Mouse (Mus musculus) embryonic facial prominence, embryonic 12.5 days (tissue): ENCODE measurements at regions not wholly inside any gene's neighbourhood (a gene's known extent, or its start where the extent isn't known, plus 50 kb on each side); places are given as distances from the start of the nearest gene placed in this dataset.
"Not testable (repeated sequence)": the region's sequence is repeated elsewhere in the genome, so short reads cannot be mapped to it uniquely, and the experiment has no call there.

ENCODE experiments used
- ATAC-seq: fragments of 200-750 bp; cut with Nextera tagmentation; 2 replicates; pipeline ENCODE4 v1.8.0; 2017; ENCODE audit not compliant: insufficient number of reproducible peaks, insufficient read depth, low FRiP score, low TSS enrichment
- H3K27ac ChIP-seq: fragments of 300-500 bp; sonication (generic); 2 replicates; pipeline ENCODE4 v1.5.1; 2016; ENCODE audit warnings: mild to moderate bottlenecking
- H3K27me3 ChIP-seq: fragments of 300-500 bp; sonication (generic); 2 replicates; pipeline ENCODE4 v1.6.1; 2016; ENCODE audit warnings: mild to moderate bottlenecking, moderate library complexity
- H3K36me3 ChIP-seq: fragments of 300-500 bp; sonication (generic); 2 replicates; pipeline ENCODE4 v1.6.1; 2016; ENCODE audit warnings: mild to moderate bottlenecking
- H3K4me1 ChIP-seq: fragments of 300-500 bp; sonication (generic); 2 replicates; pipeline ENCODE4 v1.6.1; 2016
- H3K4me2 ChIP-seq: fragments of 300-500 bp; sonication (generic); replicated peaks from 2 replicates; pipeline ENCODE4 v1.6.1; 2016; ENCODE audit warnings: mild to moderate bottlenecking, moderate library complexity
- H3K4me3 ChIP-seq: fragments of 300-500 bp; sonication (generic); 2 replicates; pipeline ENCODE4 v1.5.1; 2016; ENCODE audit warnings: mild to moderate bottlenecking
- H3K9ac ChIP-seq: fragments of 300-500 bp; sonication (generic); 2 replicates; pipeline ENCODE4 v1.6.1; 2016; ENCODE audit warnings: mild to moderate bottlenecking, moderate library complexity
- H3K9me3 ChIP-seq: fragments of 300-500 bp; sonication (generic); 2 replicates; pipeline ENCODE4 v1.6.1; 2016; ENCODE audit warnings: mild to moderate bottlenecking, moderate library complexity
- WGBS: fragments of 180-500 bp; shearing (Covaris S2); methylation state at CpG from one replicate; pipeline ENCODE4 v1.1.7; 2016; 5-methylcytosine and 5-hydroxymethylcytosine counted together

- no peak overlapping the region for H3K4me3 ChIP-seq
- no peaks in the 10 kb centered on the region for H3K27me3 ChIP-seq
- H3K9me3 ChIP-seq = no peaks in the 10 kb centered on the region
- H3K4me1 ChIP-seq = peaks cover 12% of the 10 kb centered on the region; the same call in 1 of the 2 replicates
- no peak overlapping the region for H3K9ac ChIP-seq
- 50% methylated on average over 9 of the region's 9 CpGs for WGBS
- no peak overlapping the region for H3K27ac ChIP-seq
- no peak for ATAC-seq
- H3K36me3 ChIP-seq = no peaks in the 10 kb centered on the region
- H3K4me2 ChIP-seq = no peak overlapping the region
Observed at GRCm38 (mm10) chr9:78844969-78845683, 229.8 kb downstream of the Cd109 start.

GRCm38 (mm10) chr9:78846110-78846509 is 230.8 kb downstream of the Cd109 start:
- Histone ChIP-seq H3K36me3 (no peaks in the 10 kb centered on the region), H3K9me3 (no peaks in the 10 kb centered on the region), H3K4me1 (peaks cover 12% of the 10 kb centered on the region; the same call in 1 of the 2 replicates), H3K4me3 (no peak overlapping the region), H3K9ac (no peak overlapping the region), H3K27ac (no peak overlapping the region), H3K27me3 (no peaks in the 10 kb centered on the region), H3K4me2 (no peak overlapping the region; the same call in 1 of the 2 replicates)
- no peak for ATAC-seq
- 29% methylated on average over 7 of the region's 7 CpGs for WGBS

GRCm38 (mm10) chr9:78847890-78848563 is 232.7 kb downstream of the Cd109 start:
- 54% methylated on average over 9 of the region's 9 CpGs for WGBS
- H3K4me2 ChIP-seq = no peak overlapping the region
- H3K9me3 ChIP-seq = no peaks in the 10 kb centered on the region

GRCm38 (mm10) chr9:78848564-78848893 is 233.2 kb downstream of the Cd109 start:
- not testable (repeated sequence) for H3K9me3 ChIP-seq, H3K4me2 ChIP-seq, H3K9ac ChIP-seq, ATAC-seq, H3K27me3 ChIP-seq, H3K27ac ChIP-seq, H3K4me3 ChIP-seq, H3K36me3 ChIP-seq
- H3K4me1 ChIP-seq = peaks cover 12% of the 10 kb centered on the region; the same call in 1 of the 2 replicates
- WGBS = 35% methylated on average over 1 of the region's 1 CpGs

More at GRCm38 (mm10) chr9:78847890-78848563, 232.7 kb downstream of the Cd109 start:
- Histone ChIP-seq H3K27ac (no peak overlapping the region), H3K27me3 (no peaks in the 10 kb centered on the region), H3K9ac (no peak overlapping the region), H3K36me3 (no peaks in the 10 kb centered on the region), H3K4me1 (peaks cover 12% of the 10 kb centered on the region; the same call in 1 of the 2 replicates), H3K4me3 (no peak overlapping the region)
- ATAC-seq = no peak

GRCm38 (mm10) chr9:78856981-78857380 is 241.6 kb downstream of the Cd109 start:
- Histone ChIP-seq H3K4me1 (no peaks in the 10 kb centered on the region), H3K9ac (no peak overlapping the region), H3K4me3 (no peak overlapping the region), H3K9me3 (no peaks in the 10 kb centered on the region), H3K27ac (no peak overlapping the region), H3K36me3 (no peaks in the 10 kb centered on the region), H3K4me2 (no peak overlapping the region), H3K27me3 (no peaks in the 10 kb centered on the region)
- no peak for ATAC-seq
- 95% methylated on average over 1 of the region's 1 CpGs for WGBS

GRCm38 (mm10) chr9:78859956-78860355 is 244.6 kb downstream of the Cd109 start:
- H3K4me1 ChIP-seq = no peaks in the 10 kb centered on the region
- H3K27me3 ChIP-seq = no peaks in the 10 kb centered on the region
- H3K4me3 ChIP-seq = no peak overlapping the region
- H3K27ac ChIP-seq = no peak overlapping the region
- no peak overlapping the region for H3K9ac ChIP-seq
- no peak overlapping the region for H3K4me2 ChIP-seq
- no peaks in the 10 kb centered on the region for H3K36me3 ChIP-seq
- no peaks in the 10 kb centered on the region for H3K9me3 ChIP-seq
- no peak for ATAC-seq
- whole genome bisulfite sequencing = 74% methylated on average over 2 of the region's 2 CpGs

GRCm38 (mm10) chr9:78872561-78872960 is 257.2 kb downstream of the Cd109 start:
- 59% methylated on average over 2 of the region's 2 CpGs for WGBS
- no peaks in the 10 kb centered on the region for H3K36me3 ChIP-seq
- no peak for ATAC-seq
- H3K9me3 ChIP-seq = no peaks in the 10 kb centered on the region
- H3K4me2 ChIP-seq = no peak overlapping the region
- H3K27ac ChIP-seq = no peak overlapping the region
- no peaks in the 10 kb centered on the region for H3K4me1 ChIP-seq
- H3K9ac ChIP-seq = no peak overlapping the region
- H3K27me3 ChIP-seq = no peaks in the 10 kb centered on the region
- no peak overlapping the region for H3K4me3 ChIP-seq

GRCm38 (mm10) chr9:78879955-78880642 is 264.8 kb downstream of the Cd109 start:
- Histone ChIP-seq H3K27me3 (no peaks in the 10 kb centered on the region), H3K9me3 (no peaks in the 10 kb centered on the region), H3K4me2 (no peak overlapping the region), H3K36me3 (no peaks in the 10 kb centered on the region), H3K9ac (no peak overlapping the region), H3K27ac (peak overlapping the region; percentile 72; the same call in 1 of the 2 replicates), H3K4me1 (peaks cover 8% of the 10 kb centered on the region), H3K4me3 (no peak overlapping the region)
- ATAC-seq = peak; percentile 77
- WGBS = 26% methylated on average over 6 of the region's 6 CpGs

- peaks cover 8% of the 10 kb centered on the region for H3K4me1 ChIP-seq
- no peak overlapping the region for H3K4me2 ChIP-seq
- H3K4me3 ChIP-seq = no peak overlapping the region
- no peaks in the 10 kb centered on the region for H3K27me3 ChIP-seq
- H3K36me3 ChIP-seq = no peaks in the 10 kb centered on the region
- no peaks in the 10 kb centered on the region for H3K9me3 ChIP-seq
- 38% methylated on average over 4 of the region's 4 CpGs for WGBS
- H3K9ac ChIP-seq = no peak overlapping the region
- ATAC-seq = no peak; the same call in 1 of the 2 replicates
- H3K27ac ChIP-seq = peak overlapping the region; percentile 72; the same call in 1 of the 2 replicates
Observed at GRCm38 (mm10) chr9:78880643-78881306, 265.4 kb downstream of the Cd109 start.

- Histone ChIP-seq H3K4me1 (peaks cover 8% of the 10 kb centered on the region), H3K4me3 (no peak overlapping the region), H3K27me3 (no peaks in the 10 kb centered on the region), H3K9me3 (no peaks in the 10 kb centered on the region), H3K36me3 (no peaks in the 10 kb centered on the region), H3K27ac (no peak overlapping the region), H3K4me2 (no peak overlapping the region), H3K9ac (no peak overlapping the region)
- WGBS = 65% methylated on average over 5 of the region's 5 CpGs
- no peak for ATAC-seq
Observed at GRCm38 (mm10) chr9:78881307-78881790, 266.0 kb downstream of the Cd109 start.

GRCm38 (mm10) chr9:78903211-78903610 is 287.9 kb downstream of the Cd109 start:
- no peak overlapping the region for H3K27ac ChIP-seq
- H3K36me3 ChIP-seq = no peaks in the 10 kb centered on the region
- no peaks in the 10 kb centered on the region for H3K27me3 ChIP-seq
- ATAC-seq = no peak
- no peak overlapping the region for H3K9ac ChIP-seq
- no peak overlapping the region for H3K4me2 ChIP-seq
- no peaks in the 10 kb centered on the region for H3K9me3 ChIP-seq
- 71% methylated on average over 9 of the region's 9 CpGs for WGBS
- no peak overlapping the region for H3K4me3 ChIP-seq
- no peaks in the 10 kb centered on the region for H3K4me1 ChIP-seq
